Mouse (Mus musculus) midbrain, embryonic 12.5 days (tissue): ENCODE results near the gene Coro2b. TPM values are rescaled to one million over a fixed set of nuclear protein-coding genes. Genes with fewer than 3 reads are reported as not detected.

Experiments
- ATAC-seq: fragments of 200-750 bp; cut with Nextera tagmentation; 2 replicates; pipeline ENCODE4 v1.8.0; 2017; ENCODE audit warnings: low read depth, moderate TSS enrichment, moderate library complexity; ENCODE audit not compliant: low FRiP score
- H3K27ac ChIP-seq: fragments of 300-500 bp; sonication (generic); replicated peaks from 2 replicates; pipeline ENCODE4 v1.5.1; 2016; ENCODE audit warnings: mild to moderate bottlenecking
- H3K27me3 ChIP-seq: fragments of 300-500 bp; sonication (generic); 2 replicates; pipeline ENCODE4 v1.6.1; 2016; ENCODE audit warnings: mild to moderate bottlenecking
- H3K36me3 ChIP-seq: fragments of 300-500 bp; sonication (generic); 2 replicates; pipeline ENCODE4 v1.6.1; 2016
- H3K4me1 ChIP-seq: fragments of 300-500 bp; sonication (generic); 2 replicates; pipeline ENCODE4 v1.6.1; 2016
- H3K4me2 ChIP-seq: fragments of 300-500 bp; sonication (generic); replicated peaks from 2 replicates; pipeline ENCODE4 v1.6.1; 2016; ENCODE audit warnings: mild to moderate bottlenecking, moderate library complexity
- H3K4me3 ChIP-seq: fragments of 300-500 bp; sonication (generic); 2 replicates; pipeline ENCODE4 v1.5.1; 2016; ENCODE audit warnings: mild to moderate bottlenecking
- H3K9ac ChIP-seq: fragments of 300-500 bp; sonication (generic); replicated peaks from 2 replicates; pipeline ENCODE4 v1.6.1; 2016; ENCODE audit warnings: mild to moderate bottlenecking, moderate library complexity
- H3K9me3 ChIP-seq: fragments of 300-500 bp; sonication (generic); 2 replicates; pipeline ENCODE4 v1.6.1; 2016; ENCODE audit warnings: mild to moderate bottlenecking
- WGBS: fragments of 180-500 bp; shearing (Covaris S2); methylation state at CpG from one replicate; pipeline ENCODE4 v1.1.7; 2016; 5-methylcytosine and 5-hydroxymethylcytosine counted together
- polyA plus RNA-seq: library from polyadenylated mRNA; unstranded; fragments of >200 nt; fragmentation: Nextera tagmentation; extraction: Ambion mirVana; gene quantifications from 2 replicates; pipeline ENCODE4 v1.2.1, GENCODE M21; 2016

Coro2b gene
- polyA plus RNA-seq, 1 experiment from 2014 or later: 34.0 TPM

DNA sequence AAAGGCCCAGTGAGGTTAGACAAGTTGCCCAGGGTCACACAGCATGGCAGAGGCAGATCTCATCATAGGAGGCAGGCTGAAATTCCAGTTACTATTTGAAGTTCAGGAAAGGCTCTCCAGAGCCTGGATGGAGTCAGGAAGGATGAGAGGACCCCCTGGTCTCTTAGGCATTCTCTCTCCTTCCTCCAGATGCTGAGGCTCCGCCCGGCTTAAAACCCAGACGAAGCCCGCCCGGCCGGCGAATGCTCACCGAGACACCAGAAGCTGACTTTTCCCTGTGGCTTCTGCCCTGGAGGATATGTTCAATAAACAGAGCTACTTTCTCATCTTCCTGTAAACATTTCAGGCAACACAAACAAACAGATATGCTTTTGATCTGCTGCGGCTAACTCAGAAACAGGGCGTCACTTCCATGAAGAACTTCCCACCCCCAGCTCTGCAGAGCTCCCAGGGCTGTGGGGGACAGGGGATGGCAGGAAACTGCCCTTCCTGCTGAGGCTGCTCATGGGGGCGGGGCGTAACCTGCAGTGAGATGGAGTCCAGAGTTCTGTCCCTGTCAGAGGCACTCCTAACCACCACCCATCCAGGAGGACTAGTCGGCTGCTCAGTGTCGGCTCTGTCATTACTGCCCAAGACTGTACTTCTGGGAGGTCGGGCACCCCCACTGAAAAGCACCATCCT, 13.9 kb downstream of the Coro2b start:
- H3K4me3 ChIP-seq: no peak overlapping the region
- WGBS: 23% methylated on average over 15 of the region's 15 CpGs
- no peak overlapping the region; the same call in 1 of the 2 replicates for H3K9ac ChIP-seq
- peaks cover 88% of the 10 kb centered on the region for H3K4me1 ChIP-seq
- peaks cover 18% of the 10 kb centered on the region for H3K27me3 ChIP-seq
- H3K27ac ChIP-seq: no peak overlapping the region
- no peaks in the 10 kb centered on the region for H3K9me3 ChIP-seq
- H3K4me2 ChIP-seq: 0 out of 2 replicates have a peak overlapping the region, but pooled peaks have one; percentile 9
- no peaks in the 10 kb centered on the region for H3K36me3 ChIP-seq
- no peak for ATAC-seq

DNA sequence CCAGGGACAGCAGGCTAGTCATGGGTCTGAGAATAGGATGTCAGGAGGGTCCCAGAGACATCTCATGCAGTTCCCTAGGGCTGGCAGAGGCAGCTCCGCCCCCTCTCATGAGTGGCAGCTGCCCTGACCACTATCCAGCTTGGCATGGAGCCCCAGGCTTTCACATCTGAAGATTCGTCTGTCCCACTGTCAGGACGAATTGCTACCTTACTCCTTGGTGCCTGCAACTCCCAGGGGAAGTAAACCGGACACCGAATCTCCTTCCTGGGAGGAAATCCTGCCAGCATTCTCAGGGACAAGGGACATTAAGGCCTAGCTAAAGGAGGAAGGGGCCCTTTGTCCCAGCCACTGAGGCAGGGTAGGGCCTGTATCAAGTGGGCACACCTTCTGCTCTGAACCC, 14.6 kb downstream of the Coro2b start:
- H3K27me3 ChIP-seq: peaks cover 18% of the 10 kb centered on the region
- no peak overlapping the region for H3K4me2 ChIP-seq
- H3K9ac ChIP-seq: no peak overlapping the region
- ATAC-seq: no peak
- peaks cover 88% of the 10 kb centered on the region for H3K4me1 ChIP-seq
- H3K27ac ChIP-seq: peak overlapping the region; percentile 32; the same call in 1 of the 2 replicates
- H3K36me3 ChIP-seq: no peaks in the 10 kb centered on the region
- no peak overlapping the region for H3K4me3 ChIP-seq
- no peaks in the 10 kb centered on the region for H3K9me3 ChIP-seq
- 56% methylated on average over 5 of the region's 5 CpGs for WGBS

DNA sequence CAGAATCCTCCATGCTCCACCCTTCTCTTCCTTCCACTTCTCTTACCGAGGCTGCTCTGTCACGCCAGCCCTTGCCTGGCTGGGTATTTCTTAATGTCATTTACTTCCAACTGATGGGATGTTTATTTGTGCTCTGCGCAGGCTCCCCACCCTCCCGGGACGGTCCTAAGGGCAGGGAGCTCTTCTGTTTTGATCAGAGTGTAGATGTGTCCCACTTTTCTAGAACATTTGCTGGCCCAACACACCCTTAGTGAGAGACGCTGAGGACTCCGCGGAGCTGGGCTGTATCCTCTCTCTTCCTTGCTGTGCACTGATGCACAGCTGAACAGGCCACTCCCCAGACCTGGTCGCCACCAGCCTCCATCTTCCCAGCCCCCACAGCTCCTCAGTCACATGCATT, 15.3 kb downstream of the Coro2b start:
- no peak overlapping the region for H3K9ac ChIP-seq
- no peak overlapping the region for H3K4me3 ChIP-seq
- H3K9me3 ChIP-seq: no peaks in the 10 kb centered on the region
- no peak for ATAC-seq
- peak overlapping the region; percentile 32 for H3K27ac ChIP-seq
- peaks cover 83% of the 10 kb centered on the region for H3K4me1 ChIP-seq
- H3K36me3 ChIP-seq: no peaks in the 10 kb centered on the region
- peaks cover 18% of the 10 kb centered on the region for H3K27me3 ChIP-seq
- H3K4me2 ChIP-seq: no peak overlapping the region
- 33% methylated on average over 9 of the region's 9 CpGs for WGBS

DNA sequence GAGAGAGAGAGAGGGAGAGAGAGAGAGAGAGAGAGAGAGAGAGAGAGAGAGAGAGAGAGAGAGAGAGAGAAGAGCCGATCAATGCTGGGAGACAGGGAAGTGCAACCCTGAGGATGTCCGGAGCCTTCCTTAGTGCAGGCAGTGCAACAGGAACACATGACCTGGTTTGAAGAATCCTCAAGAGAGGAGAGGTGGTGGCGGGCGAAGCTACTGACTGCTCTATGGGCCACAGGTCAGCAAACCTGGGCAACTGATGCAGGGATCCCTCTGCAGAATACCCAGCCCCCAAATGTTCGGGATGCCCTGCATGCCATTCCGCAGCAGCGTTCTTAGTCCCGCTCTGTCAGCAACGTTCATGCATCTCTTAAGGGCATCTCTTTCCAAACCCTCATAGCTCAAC, 15.9 kb downstream of the Coro2b start:
- Histone ChIP-seq H3K4me3 (no peak overlapping the region), H3K9ac (no peak overlapping the region), H3K27me3 (peaks cover 18% of the 10 kb centered on the region), H3K4me2 (no peak overlapping the region), H3K36me3 (no peaks in the 10 kb centered on the region), H3K9me3 (no peaks in the 10 kb centered on the region), H3K27ac (peak overlapping the region; percentile 32; the same call in 1 of the 2 replicates), H3K4me1 (peaks cover 81% of the 10 kb centered on the region)
- 48% methylated on average over 9 of the region's 9 CpGs for WGBS
- ATAC-seq: no peak

DNA sequence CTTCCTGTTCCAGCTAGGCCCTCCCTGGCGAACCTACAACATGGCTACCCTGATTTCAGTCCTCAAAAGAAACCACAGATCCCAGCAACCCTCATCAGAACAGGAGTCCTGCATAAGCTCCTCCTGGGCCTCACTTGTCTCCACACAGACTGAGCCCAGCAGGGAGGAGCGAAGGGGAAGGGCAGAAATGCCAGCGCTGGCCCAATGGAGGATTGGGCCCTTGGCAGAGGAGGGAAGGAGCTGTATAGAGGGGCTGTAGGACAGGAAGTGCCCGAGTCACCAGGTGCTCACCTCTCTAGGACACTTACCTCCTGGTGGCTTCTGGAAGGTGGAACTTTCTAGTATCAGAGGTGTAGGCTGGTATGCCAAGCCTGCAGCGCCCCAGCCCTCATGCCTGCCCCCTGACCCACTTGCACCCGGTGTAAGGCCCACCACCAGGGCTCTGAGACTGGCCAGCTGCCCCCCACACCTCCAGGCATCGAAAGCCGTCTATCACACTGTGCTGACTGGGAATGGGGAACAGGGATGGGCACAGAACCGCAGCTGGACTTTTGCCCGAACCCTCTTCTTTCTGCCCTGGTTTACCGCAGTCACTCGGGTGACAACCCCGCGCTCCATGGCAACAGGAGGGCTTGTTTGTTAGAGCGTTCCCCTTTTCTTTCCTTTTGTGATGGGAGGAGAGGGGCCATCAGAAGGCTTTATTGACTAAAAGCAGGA, 16.9 kb downstream of the Coro2b start:
- no peak overlapping the region for H3K27ac ChIP-seq
- H3K4me1 ChIP-seq: peaks cover 72% of the 10 kb centered on the region
- peaks cover 18% of the 10 kb centered on the region for H3K27me3 ChIP-seq

DNA sequence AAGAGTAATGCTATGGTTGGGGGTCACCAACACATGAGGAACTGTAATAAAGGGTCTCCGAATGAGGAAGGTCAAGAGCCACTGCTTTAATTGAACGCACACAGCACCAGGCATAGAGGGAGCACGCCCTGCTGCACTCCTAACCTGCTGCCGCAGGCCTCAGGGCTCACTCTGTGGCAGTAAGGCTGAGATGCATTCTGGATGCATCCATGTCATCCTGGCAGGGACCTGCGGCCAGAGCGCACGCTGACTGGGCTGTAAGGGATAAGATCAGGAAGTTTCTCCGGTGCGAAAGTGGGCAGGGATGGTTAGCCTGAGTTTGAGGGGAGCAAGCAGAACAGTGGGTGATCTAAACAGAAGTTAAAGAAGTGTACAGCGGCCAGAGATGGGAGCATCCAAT, 17.5 kb downstream of the Coro2b start:
- H3K4me3 ChIP-seq: no peak overlapping the region
- H3K27ac ChIP-seq: no peak overlapping the region
- peaks cover 18% of the 10 kb centered on the region for H3K27me3 ChIP-seq
- 71% methylated on average over 10 of the region's 10 CpGs for WGBS
- peaks cover 70% of the 10 kb centered on the region for H3K4me1 ChIP-seq
- no peak for ATAC-seq
- H3K36me3 ChIP-seq: no peaks in the 10 kb centered on the region
- no peak overlapping the region for H3K9ac ChIP-seq
- no peaks in the 10 kb centered on the region for H3K9me3 ChIP-seq
- no peak overlapping the region for H3K4me2 ChIP-seq

More for the DNA sequence above, 16.9 kb downstream of the Coro2b start:
- H3K9me3 ChIP-seq: no peaks in the 10 kb centered on the region
- 58% methylated on average over 15 of the region's 15 CpGs for WGBS
- H3K4me2 ChIP-seq: no peak overlapping the region
- no peak for ATAC-seq
- H3K36me3 ChIP-seq: no peaks in the 10 kb centered on the region
- no peak overlapping the region for H3K9ac ChIP-seq
- no peak overlapping the region for H3K4me3 ChIP-seq

DNA sequence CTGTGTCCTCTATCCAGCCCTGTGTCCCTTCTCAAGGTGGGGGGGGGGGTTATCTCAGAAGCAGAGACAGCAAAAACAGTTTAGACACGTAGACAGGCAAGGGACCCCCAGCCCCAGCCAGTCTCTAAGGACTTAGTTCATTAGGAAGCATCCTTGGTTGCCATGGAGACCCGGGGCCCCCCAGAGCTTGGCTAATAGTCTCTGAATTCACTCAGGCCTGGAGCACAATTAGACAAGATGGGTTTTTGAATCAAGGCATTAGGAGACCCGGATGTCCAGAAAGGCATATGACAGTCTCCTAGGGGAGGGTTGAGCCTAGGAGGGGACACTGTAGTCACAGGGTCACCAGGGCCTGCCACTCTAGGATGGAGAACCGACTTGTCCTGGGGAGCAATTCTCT, 18.3 kb downstream of the Coro2b start:
- Histone ChIP-seq H3K9me3 (no peaks in the 10 kb centered on the region), H3K4me1 (peaks cover 77% of the 10 kb centered on the region), H3K27ac (no peak overlapping the region), H3K4me3 (no peak overlapping the region), H3K27me3 (peaks cover 13% of the 10 kb centered on the region), H3K9ac (no peak overlapping the region), H3K4me2 (peak overlapping the region; percentile 22; the same call in 1 of the 2 replicates), H3K36me3 (no peaks in the 10 kb centered on the region)
- ATAC-seq: no peak; the same call in 1 of the 2 replicates
- 19% methylated on average over 4 of the region's 4 CpGs for WGBS

DNA sequence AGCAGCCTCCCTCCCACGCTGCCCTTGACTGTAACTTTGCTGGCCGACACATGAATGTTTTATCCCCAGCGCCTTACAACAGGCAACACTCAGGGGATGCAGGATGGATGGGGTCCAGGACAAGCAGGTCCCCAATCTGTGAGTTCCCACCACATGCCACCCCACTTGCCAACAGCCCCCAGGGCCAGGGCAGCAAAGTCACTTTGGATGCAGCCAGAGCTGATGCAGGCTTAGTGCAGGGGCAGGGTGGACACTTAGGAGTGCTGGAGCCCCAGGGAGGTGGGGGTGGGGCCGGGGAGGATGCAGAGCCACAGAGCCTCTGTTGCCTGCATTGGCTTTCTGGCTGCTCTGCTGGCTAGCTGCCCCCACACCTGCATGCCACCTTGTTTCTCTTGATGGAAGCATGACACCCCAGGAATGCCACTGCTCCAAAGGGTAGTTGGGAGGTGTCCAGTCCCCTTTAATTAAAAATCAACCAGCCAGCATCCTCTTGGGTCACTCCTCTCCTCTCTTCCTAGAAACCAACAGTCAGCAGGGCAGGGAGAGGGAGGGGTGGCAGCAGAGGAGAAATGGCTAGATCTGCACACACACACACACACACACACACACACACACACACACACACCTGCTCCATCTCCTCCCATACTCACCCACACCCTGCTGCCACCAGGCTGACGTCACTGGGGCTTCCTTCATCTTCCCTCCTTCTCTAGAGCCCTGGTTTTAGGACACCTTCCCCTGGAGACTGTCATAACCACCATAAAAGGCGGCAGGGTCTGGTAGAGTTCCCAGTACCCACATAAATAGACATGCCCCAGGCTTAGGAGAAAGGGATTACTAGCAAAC, 19.5 kb downstream of the Coro2b start:
- WGBS: 64% methylated on average over 6 of the region's 6 CpGs
- H3K9me3 ChIP-seq: no peaks in the 10 kb centered on the region
- H3K4me1 ChIP-seq: peaks cover 69% of the 10 kb centered on the region
- ATAC-seq: no peak
- no peak overlapping the region for H3K9ac ChIP-seq
- H3K27me3 ChIP-seq: peaks cover 2% of the 10 kb centered on the region
- H3K36me3 ChIP-seq: no peaks in the 10 kb centered on the region
- H3K27ac ChIP-seq: 0 out of 2 replicates have a peak overlapping the region, but pooled peaks have one; percentile 17
- H3K4me3 ChIP-seq: no peak overlapping the region
- no peak overlapping the region for H3K4me2 ChIP-seq

DNA sequence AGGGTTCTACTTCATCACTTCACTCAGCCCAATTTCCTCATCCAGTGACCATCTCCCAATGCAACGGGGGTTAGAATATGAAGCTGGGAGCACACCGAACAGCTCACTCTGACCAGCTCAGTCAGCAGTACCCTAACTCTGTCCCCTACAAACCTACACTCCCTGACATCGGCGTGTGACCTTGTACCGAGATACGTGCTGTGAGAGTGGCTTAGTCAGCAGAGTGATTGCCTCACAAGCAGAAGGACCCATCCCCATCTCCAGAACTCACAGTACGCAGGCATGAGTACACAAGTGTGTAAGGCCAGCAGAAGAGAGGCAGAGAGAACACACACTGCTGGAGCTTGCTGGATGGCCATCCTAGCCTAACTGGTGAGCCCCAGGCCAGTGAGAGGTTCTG, 21.7 kb downstream of the Coro2b start:
- no peak for ATAC-seq
- Histone ChIP-seq H3K4me1 (peaks cover 60% of the 10 kb centered on the region), H3K4me3 (no peak overlapping the region), H3K9ac (no peak overlapping the region), H3K9me3 (no peaks in the 10 kb centered on the region), H3K4me2 (no peak overlapping the region), H3K27ac (no peak overlapping the region), H3K36me3 (no peaks in the 10 kb centered on the region), H3K27me3 (no peaks in the 10 kb centered on the region)
- WGBS: 91% methylated on average over 7 of the region's 7 CpGs

DNA sequence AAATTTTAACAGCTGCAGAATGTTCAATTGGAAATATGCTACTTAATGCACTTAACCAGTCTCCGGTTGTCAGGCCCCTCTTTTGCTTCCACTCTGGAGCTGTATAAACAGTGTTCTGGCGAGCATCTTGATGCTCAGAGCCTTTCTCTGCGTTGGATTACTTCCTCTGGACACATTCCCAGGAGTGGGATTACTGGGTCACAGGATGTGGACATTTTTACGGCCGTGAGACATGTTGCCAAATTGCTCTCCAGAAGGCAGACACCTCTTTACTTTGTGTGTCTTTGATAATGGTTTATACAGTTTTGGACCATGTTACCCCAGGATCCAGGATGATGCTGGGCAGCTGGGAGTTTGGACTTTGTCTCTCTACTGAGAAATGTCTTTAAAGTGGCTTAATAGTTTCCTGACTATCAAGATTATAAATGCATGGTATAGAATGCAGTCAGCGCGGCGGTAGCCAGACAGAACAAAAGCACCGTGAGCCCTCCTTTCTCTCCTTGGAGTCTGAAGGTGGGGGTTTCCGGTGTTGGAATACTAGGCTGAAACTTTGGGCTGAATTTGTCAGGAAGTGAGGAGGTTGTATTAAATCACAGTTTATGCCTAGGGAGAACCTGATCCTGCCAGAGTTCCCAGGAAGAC, 23.2 kb downstream of the Coro2b start:
- H3K36me3 ChIP-seq: no peaks in the 10 kb centered on the region
- no peak for ATAC-seq
- H3K9ac ChIP-seq: no peak overlapping the region
- H3K9me3 ChIP-seq: no peaks in the 10 kb centered on the region
- no peak overlapping the region for H3K4me3 ChIP-seq
- WGBS: 62% methylated on average over 10 of the region's 10 CpGs
- H3K4me2 ChIP-seq: no peak overlapping the region
- no peaks in the 10 kb centered on the region for H3K27me3 ChIP-seq
- peaks cover 56% of the 10 kb centered on the region for H3K4me1 ChIP-seq
- H3K27ac ChIP-seq: peak overlapping the region; percentile 49; the same call in 1 of the 2 replicates

DNA sequence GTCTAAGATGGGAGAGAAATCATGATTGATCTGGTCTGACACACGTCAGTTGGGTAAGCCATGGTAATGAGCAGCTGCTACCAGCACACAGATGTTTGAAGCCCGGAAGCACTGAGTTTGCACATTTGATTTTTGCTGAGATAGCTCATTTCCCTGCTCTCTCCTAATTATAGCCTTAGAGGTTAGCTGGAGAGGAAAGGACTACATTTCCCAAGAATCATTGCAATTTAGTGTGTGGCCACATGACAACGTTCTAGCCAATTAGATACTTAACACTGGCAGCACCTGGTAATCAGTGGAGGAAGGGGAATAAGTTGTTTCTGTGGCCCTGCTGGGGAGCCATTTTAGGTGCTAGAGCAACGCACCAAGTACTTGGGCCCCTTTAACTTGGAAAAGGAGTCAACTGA, 26.3 kb downstream of the Coro2b start:
- no peaks in the 10 kb centered on the region for H3K9me3 ChIP-seq
- peak; percentile 72 for ATAC-seq
- no peak overlapping the region for H3K4me3 ChIP-seq
- peaks cover 41% of the 10 kb centered on the region for H3K4me1 ChIP-seq
- H3K4me2 ChIP-seq: no peak overlapping the region
- H3K9ac ChIP-seq: no peak overlapping the region
- H3K36me3 ChIP-seq: no peaks in the 10 kb centered on the region
- peak overlapping the region; percentile 39; the same call in 1 of the 2 replicates for H3K27ac ChIP-seq
- no peaks in the 10 kb centered on the region for H3K27me3 ChIP-seq
- WGBS: 47% methylated on average over 4 of the region's 4 CpGs
